Mouse (Mus musculus) T-helper 17 cell (primary cell): Measurements from ENCODE around the gene Brinp3.
"Not testable (repeated sequence)": the region's sequence is repeated elsewhere in the genome, so short reads cannot be mapped to it uniquely, and the experiment has no call there.

ENCODE experiments used
- in situ Hi-C, 2 experiments: fragments of 300-600 bp; cut with MboI, MseI; formaldehyde crosslinking; loops; 1 replicate in 1 of 2; 2 replicates in 1 of 2; pipeline ENCODE4 v1.15.1; 2025; ENCODE audit warnings: high pct_unique_total_duplicates in 2 of 2

Gene Brinp3

DNA sequence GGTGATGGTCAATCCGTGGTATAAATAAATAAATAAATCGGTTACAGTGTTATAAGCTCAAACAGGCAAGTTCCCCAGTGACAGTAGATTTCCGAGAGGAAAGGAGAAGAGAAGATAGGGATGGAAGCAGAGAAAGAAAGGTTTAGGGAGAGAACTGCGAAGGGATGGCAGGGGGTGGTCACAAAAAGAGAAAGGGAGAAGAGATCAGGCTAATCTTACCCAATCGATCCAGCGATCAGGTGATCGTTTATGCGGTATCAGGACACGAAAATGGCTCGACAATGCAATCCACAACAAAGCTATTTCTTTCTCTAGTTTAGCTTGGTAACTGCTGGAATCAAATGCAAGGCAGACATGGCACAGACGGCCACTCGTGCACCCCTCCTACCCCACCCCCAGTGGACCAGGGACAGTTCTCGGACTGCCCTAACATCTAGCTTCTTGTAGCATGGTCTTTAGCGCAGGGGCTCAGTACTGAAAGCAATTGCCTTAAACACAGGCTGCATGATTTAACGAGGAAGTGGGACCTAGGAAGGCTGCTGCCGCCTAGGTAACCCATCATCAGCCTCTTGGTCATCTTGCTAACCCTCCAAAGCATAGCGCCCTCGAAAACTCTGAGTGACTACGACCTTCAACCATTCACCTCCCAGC is at the start of gene Brinp3:
Gene Brinp3 (plus strand): TSS at position 80 of the 651 bp plus-strand sequence.
- in situ Hi-C loops, result no loop called here

DNA sequence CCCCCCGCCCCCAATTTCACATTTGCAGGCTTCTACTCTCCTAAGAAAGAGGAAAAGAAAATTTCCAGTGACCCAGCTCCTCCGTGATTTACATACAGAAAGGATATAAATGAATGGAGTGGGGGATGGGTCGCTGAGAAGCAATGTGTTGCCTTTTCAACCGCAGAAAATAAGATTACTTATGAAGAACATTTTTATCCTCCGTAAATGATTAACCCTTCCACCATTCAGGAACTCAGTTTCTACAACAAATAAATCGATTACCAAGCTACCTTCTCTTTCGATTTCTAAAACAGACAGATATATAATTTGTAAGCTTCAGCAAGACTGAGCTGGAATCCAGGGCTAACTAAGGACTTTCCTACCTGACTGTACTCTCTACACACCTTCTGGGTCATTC is 339 bp upstream of the Brinp3 start:
- in situ Hi-C loops, result no loop called here

GRCm38 (mm10) chr1:146495386-146495785 is 826 bp downstream of the Brinp3 start:
- in situ Hi-C loops, result no loop called here

- in situ Hi-C loops, result no loop called here
Observed at GRCm38 (mm10) chr1:146497381-146498081, 3.0 kb downstream of the Brinp3 start.

DNA sequence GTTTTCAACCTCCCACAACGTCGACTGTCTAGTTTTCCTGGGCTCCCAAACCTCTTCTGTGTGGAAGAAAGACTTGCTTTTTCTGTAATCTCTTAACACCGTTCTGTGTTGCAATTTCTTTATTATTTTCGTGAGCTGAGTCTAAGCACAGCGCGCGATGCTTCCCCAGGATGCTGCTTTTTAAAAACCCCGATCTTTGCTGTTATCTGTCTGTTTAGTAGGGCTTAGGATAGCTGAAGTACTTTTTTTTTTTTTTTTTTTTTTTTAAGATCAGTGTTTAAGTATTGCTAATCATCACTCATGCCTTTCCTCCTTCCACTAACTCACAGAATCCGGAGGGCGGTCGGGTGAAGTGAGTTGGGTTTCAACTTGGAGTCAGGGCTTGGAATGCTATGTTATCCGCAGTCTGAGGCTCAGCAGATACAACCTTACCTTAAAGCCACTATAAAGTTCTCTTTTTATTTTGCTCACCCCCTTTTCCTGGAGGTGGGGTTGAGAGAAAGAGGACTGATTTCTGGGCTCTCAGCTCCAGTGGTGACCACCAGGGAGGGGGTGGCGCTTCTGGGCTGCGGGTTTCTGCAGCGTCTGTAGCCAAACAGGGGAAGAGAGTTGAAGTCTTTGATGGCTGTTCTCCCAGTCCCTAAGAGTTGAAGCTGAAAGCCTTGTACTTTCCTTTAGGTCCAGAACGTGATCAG is 3.7 kb downstream of the Brinp3 start:
- in situ Hi-C loops, result no loop called here

- in situ Hi-C loops, result no loop called here
Observed at GRCm38 (mm10) chr1:146498780-146499114, 4.2 kb downstream of the Brinp3 start.

- in situ Hi-C loops, result no loop called here
Observed at GRCm38 (mm10) chr1:146515377-146515776, 20.8 kb downstream of the Brinp3 start.

- in situ Hi-C loops, result no loop called here
Observed at GRCm38 (mm10) chr1:146523727-146524573, 29.4 kb downstream of the Brinp3 start.

DNA sequence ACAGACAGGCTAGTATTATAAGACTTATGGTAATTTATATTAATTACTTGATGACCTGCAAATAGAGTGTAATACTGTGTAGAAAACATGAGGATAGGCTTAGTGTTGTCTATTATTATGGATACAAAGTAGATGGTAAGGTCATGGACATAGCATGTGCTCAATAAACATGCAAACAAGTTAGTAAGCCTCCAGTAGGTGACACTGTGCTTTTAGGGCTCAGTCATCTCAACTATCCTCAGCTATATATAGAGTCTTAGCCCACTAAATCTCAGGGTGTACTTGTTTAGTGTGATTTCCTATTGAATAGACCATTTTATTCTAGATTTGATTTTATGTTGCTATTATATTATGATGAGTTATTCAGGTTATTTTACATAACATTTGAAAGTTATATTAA is 34.0 kb downstream of the Brinp3 start:
- in situ Hi-C loops, result no loop called here

DNA sequence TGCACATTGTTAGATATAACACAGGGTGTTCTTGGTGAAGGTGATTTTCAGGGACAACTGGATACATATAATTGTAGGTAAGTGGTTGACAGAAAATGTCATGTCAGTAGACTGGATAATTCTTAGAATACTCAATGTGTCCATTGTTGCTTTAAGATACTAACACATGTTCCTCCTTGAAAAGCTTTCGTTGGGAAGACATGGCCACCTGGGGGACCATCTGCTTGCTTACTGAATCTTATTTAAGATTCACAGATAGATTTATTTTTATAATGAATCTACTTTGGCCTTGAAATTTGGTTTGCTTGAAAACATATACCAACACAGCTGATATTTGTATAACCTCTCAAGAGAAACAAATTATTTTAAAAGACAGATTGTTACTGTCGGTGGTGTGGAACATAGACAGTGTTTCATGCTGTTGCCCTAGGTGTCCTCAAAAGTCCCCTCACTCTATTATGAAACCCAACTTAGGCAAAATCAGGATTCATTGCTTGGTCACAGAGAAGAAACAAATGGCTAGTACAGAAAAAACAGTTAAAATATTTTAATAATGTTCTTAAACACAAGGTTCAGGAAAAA is 52.4 kb downstream of the Brinp3 start:
- in situ Hi-C loops, result no loop called here

DNA sequence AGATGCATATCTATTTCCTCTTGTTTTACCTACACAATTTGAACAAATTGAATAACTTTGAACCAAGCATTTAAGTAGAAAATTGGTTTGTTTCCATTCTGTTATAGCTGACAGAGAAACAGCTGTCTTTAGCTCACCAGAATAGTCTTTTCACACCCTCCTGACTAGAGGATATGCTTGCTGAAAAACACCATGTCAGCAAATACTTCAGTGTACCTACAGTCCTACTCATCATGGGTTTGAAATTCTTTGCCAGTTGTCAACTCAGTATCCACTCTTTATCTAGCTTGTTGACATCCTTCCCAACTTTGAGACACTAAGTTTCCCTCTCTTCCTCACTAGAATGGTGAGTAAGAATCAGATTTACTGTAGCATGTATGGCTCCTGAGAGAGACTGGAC is 62.4 kb downstream of the Brinp3 start:
- in situ Hi-C loops, result no loop called here

GRCm38 (mm10) chr1:146562144-146562543 is 67.6 kb downstream of the Brinp3 start:
- in situ Hi-C loops, result no loop called here

- in situ Hi-C loops, result no loop called here
Observed at GRCm38 (mm10) chr1:146584181-146584580, 89.6 kb downstream of the Brinp3 start.

GRCm38 (mm10) chr1:146632895-146633294 is 138.3 kb downstream of the Brinp3 start:
- in situ Hi-C loops, result no loop called here

GRCm38 (mm10) chr1:146657214-146657613 is 162.7 kb downstream of the Brinp3 start:
- in situ Hi-C loops, result no loop called here

DNA sequence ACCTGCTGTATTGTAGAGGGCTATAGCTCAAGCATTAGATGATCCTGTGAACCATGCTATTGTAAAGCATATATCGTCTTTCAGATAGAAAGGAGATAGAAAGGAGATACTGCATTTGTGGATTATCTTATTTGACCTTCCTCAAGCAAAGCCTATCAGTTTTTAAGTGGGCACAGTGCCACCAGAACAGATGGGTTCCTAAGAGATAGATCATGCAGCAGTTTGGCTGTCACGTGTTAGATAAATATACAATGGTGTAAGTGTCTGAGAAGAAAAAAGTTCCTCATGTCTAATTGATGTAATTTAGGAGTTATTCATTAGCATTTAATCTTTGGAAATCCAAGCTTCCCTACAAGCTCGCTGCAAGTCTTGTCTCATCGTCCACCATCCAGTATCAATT is 206.2 kb downstream of the Brinp3 start:
- in situ Hi-C loops, result no loop called here

- in situ Hi-C loops, result no loop called here
Observed at GRCm38 (mm10) chr1:146719556-146719955, 225.0 kb downstream of the Brinp3 start.

- in situ Hi-C loops, result not testable (repeated sequence)
Observed at GRCm38 (mm10) chr1:146724784-146725513, 230.4 kb downstream of the Brinp3 start.

GRCm38 (mm10) chr1:146751066-146751465 is 256.5 kb downstream of the Brinp3 start:
- in situ Hi-C loops, result no loop called here

GRCm38 (mm10) chr1:146783259-146783658 is 288.7 kb downstream of the Brinp3 start:
- in situ Hi-C loops, result loop anchor here in 1 of 2 experiments (10.0 kb wide), 1 partner anchor 1562 kb away; no protein-coding TSS in a partner anchor

DNA sequence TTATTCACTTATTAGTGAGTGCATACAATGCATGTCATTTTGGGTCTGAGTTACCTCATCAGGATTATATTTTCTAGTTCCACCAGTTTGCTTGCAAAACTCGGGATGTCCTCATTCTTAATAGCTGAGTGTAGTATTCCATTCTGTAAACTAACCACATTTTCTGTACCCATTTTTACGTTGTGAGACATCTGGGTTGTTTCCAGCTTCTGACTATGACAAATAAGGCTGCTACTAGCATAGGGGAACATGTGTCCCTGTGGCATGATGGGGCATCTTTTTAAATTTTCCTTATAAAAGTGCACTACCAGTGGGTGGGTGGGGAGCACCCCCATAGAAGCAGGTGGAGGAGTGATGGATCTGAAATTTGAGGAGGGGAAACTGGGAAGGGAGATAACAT is 292.7 kb downstream of the Brinp3 start:
- in situ Hi-C loops, result loop anchor here in 1 of 2 experiments (10.0 kb wide), 1 partner anchor 1558 kb away; no protein-coding TSS in a partner anchor
